Mouse (Mus musculus): ENCODE measurements around the gene Tor1aip1. TPM values are rescaled to one million over a fixed set of nuclear protein-coding genes. Genes with fewer than 3 reads are reported as not detected.
A peak's percentile ranks its signal among the peaks of the same experiment; 100 is the strongest.
"Not testable (repeated sequence)": the region's sequence is repeated elsewhere in the genome, so short reads cannot be mapped to it uniquely, and the experiment has no call there.

The Tor1aip1 gene
- total RNA-seq (2021) = 10 to 100 TPM; 87.5 to 87.7 TPM

DNA sequence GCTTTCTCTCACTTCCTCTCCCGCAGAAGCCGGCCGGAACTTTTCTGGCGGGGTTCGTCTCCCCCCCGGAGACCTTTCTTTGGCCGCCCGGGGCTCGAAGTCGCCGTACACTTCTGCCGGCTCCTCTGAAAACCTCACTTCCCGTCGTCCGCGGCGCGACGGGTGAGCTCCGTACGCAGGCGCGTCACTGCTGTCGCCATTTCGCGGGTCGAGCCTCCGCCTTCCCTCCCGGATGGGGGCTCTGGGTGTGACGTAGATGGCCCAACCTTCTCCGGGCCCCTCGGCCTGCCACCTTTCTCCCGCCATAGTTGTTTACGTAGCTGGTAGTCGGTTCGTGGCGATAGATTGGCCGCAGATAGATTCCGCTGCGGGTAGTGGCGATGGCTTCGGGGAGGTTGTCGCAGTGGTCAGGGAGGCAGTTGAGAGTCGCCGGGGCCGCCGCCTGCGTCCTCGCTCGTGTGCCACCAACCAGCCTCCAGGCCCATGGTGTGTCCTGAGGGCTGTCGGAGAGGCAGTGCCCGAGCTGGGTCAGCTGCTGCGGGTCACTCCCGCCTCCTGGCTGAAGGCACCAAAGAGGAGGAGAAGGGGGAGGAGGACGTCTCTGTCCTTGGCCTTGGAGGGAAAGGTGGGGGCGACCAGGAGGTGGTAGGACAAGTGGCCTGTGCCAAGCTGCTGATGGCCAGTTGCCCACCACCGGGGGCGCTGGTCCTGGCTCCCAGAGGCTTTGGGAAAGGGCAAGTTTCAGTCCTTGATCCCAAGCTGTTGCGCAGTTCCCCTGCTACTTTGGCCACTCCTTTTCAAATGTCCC lies at the start of gene Tor1aip1:
Gene Tor1aip1, minus strand, starts transcription at position 551 of the 808 bp plus-strand sequence.
- DNase-seq = peak; percentile 98
- intact Hi-C loops (cut with DNase I) = loop anchor here (1.0 to 10.0 kb wide), 2 partner anchors 63 to 221 kb away; partner anchors contain the start of genes Cep350 and Qsox1

DNA sequence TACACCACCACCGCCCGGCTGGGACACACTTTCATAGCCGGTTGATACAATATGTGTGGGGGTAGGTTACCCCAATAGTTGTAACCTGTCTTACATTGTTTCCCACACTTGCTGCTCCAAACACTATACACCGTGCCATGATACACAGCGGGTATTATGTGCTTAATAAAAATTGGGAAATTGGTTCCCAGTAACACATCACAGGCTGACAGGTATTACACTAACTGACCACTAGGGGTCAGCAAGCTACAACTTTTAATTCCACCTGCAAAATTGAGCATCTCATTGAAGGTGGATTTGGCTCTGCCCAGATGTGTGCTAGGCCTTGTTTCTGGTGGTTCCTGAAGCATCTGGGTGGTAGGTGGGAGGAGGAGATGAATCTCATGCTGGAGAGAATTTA lies 49.5 kb upstream of the Tor1aip1 start:
- intact Hi-C loops (cut with DNase I) = loop anchor here (1.0 to 5.0 kb wide), 3 partner anchors 143 to 452 kb away; no protein-coding TSS in a partner anchor
- peak; percentile 9 to 35 for DNase-seq

- intact Hi-C loops (cut with DNase I) = loop anchor here (5.0 kb wide), 1 partner anchor 453 kb away; no protein-coding TSS in a partner anchor
- DNase-seq = no peak
Measured at GRCm38 (mm10) chr1:156084603-156085002, 48.3 kb upstream of the Tor1aip1 start.

DNA sequence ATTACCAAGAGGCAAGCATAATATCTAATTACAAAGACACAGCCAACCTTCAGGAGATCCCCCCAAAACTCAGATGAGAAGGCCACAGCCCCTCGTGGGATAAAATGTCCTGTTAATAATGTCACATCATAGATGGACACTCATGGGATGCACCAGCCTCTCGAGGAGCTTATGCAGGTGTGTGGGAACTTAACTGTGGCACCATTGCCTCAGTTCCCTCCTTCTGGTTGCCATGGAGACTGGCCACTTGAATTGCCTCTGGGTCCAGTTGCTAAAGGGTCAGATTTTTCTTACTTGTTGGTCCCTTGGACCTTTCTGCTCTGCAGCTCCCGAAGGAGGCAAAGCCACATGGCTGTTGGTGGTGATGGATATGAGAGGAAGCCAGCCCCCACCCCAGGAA lies 41.4 kb upstream of the Tor1aip1 start:
- intact Hi-C loops (cut with DNase I) = no loop called here
- DNase-seq = no peak

- intact Hi-C loops (cut with DNase I) = no loop called here
- no peak for DNase-seq
Measured at GRCm38 (mm10) chr1:156076474-156076873, 40.2 kb upstream of the Tor1aip1 start.

DNA sequence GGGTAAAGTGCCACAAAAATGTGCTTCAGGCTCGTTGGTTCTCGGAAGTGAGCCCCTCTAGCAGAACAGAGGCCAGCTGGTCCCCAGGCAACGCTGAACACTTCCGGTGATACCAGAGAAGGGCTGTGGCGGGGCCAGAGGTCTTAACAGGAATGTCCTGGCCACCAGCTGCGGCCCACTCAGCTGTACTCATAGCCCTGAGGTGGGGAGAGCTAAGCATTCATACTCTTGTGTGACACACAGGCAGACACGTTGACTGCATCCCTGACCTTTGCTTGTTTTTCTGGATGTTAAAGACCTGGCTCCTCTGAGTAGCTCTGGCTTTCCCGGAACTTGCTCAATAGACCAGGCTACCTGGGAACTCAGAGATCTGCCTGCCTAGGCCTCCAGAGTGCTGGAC lies 38.3 kb upstream of the Tor1aip1 start:
- intact Hi-C loops (cut with DNase I) = no loop called here
- DNase-seq = no peak

DNA sequence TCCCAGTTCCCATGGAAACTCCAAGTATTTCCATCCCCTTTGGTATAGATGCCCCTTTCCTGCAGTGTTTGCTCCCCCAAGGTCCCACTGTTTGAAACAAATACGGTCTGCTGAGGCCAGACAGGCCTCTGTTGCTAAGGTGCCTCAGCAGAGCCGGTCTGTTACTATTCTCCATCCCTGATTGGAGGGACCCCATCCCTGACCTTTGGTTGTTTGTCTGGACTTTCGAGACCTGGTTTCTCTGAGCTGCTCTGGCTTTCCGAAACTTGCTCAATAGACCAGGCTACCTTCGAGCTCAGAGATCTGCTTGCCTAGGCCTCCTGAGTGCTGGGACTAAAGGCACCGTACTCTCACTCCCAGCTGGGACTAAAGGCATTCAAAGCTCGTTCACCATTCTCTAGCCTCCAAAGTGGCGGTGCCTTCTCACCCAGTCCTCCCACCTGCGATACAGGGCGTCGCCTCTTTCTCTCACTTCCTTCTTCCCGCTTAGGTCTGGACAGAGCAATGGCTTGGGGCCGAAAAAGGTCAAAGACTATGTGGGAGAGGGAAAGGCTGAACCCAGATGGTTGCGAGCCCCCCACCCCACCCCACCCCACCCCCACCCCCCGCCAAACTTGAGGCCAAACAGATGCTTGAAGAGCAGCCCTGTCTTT lies 37.0 kb upstream of the Tor1aip1 start:
- intact Hi-C loops (cut with DNase I) = no loop called here
- DNase-seq = no peak

DNA sequence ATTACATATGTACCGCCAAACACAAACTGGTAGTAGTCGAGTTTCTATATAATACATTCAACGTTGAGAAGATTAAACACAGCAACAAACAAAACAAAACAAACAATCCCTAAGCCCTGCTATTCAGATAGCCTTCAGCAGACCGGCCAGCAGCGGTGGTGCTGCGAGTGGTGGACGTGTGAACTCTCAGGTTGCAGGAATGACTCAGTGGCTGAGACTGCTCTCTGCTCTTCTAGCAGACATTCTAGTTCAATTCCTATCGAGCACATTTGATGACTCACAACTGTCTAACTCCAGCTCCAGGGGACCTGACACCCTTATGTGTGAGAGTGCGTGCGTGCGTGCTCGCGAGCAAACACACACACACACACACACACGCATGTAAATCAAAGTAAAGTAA lies 33.8 kb upstream of the Tor1aip1 start:
- intact Hi-C loops (cut with DNase I) = no loop called here
- no peak for DNase-seq

DNA sequence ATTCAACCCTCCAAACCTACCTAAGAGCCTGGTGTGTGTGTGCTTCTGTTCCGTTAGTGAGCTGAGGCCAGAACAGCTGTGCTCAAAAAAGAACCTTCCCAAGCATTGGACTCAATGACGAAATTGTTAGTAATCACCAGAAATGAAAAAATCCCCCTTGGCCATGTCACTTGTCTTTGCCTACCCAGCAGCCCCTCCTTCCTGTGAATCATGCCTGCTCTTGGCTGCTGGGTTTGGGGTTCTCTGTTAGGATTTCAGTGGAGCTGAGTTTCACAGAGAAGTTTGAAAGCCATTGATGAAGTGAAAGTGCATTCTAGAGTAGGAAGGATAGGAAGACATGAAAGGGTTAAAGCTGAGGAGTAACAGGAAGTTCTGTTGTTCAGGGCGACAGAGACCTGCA lies 29.9 kb upstream of the Tor1aip1 start:
- intact Hi-C loops (cut with DNase I) = no loop called here
- DNase-seq = no peak

- intact Hi-C loops (cut with DNase I) = no loop called here
- DNase-seq = no peak
Measured at GRCm38 (mm10) chr1:156062193-156062592, 25.9 kb upstream of the Tor1aip1 start.

- intact Hi-C loops (cut with DNase I) = no loop called here
- DNase-seq = no peak
Measured at GRCm38 (mm10) chr1:156058207-156058606, 21.9 kb upstream of the Tor1aip1 start.

DNA sequence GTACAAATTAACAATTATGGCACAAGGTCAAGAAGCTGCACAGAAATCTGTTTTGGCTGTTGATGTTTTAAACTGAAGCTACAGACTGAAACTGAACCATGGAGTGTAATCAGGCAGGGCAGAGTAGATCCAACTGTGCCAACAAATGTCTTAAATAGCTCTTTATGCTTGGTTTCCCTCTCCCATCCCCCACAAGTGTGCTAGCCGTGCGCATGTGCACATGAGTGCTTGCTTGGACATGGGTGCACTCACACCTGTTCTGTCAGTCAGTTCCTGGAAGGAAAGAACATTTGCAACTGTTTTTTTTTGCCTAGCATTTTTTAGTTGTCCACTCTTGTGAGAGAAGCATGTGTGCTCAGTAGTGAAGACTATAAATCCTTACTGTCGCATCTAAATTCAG lies 10.4 kb upstream of the Tor1aip1 start:
- no peak for DNase-seq
- intact Hi-C loops (cut with DNase I) = no loop called here

- intact Hi-C loops (cut with DNase I) = no loop called here
- DNase-seq = no peak
Measured at GRCm38 (mm10) chr1:156044211-156044611, 7.9 kb upstream of the Tor1aip1 start.

- intact Hi-C loops (cut with DNase I) = no loop called here
- DNase-seq = peak; percentile 32 to 47
Measured at GRCm38 (mm10) chr1:156043027-156043426, 6.7 kb upstream of the Tor1aip1 start.

GRCm38 (mm10) chr1:156042481-156042880 lies 6.2 kb upstream of the Tor1aip1 start:
- no peak for DNase-seq
- intact Hi-C loops (cut with DNase I) = no loop called here

DNA sequence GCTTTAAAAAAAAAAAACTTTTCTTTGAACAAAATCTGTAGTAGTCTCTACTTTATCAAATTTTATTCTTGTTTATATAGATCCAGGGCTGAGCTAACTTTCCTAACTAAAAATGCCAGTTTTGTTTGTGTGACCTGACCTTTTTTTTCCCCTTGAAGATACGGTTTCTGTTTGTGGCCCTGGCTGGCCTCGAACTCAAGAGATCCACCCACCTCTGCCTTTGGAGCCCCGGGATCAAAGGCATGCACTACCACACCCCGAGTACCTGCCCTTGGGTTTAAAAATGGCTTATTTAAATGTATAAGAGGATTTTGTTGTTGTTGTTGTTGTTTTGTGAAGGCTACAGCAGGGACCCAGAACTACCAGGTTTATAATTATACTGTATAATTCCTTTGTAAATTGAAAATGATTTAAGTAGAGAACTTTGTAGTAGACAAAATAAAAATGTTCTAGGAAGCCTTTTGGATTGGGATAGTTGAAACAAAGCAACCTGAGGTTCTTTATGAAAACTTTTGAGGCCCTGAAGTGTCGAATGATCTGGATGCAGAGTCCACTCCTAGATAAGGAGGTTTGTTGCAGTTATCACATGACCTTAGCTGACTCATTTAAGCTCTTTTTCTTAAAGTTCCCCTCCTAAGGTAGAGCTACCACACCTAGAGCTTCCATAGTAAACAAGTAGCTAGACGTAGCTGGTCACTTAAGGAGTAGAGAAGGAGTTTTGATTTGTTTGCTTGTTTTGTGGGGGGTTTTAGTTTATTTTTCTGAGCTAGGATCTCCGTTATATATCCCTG lies 5.4 kb upstream of the Tor1aip1 start:
- intact Hi-C loops (cut with DNase I) = no loop called here
- no peak for DNase-seq

GRCm38 (mm10) chr1:156040731-156041401 lies 4.6 kb upstream of the Tor1aip1 start:
- intact Hi-C loops (cut with DNase I) = no loop called here
- peak; percentile 91 to 92 for DNase-seq

DNA sequence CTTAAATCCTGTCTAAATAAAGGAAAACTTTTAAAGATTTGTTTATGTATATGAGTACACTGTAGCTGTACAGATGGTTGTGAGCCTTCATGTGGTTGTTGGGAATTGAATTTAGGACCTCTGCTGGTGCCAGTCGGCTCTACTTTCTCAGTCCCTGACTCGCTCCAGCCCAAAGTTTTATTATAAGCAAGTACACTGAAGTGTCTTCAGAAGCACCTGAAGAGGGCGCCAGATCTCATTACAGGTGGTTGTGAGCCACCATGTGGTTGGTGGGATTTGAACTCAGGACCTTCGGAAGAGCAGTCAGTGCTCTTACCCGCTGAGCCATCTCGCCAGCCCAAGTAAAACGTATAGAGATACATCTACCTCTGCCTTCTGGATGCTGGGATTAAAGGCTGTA lies 3.7 kb upstream of the Tor1aip1 start:
- intact Hi-C loops (cut with DNase I) = loop anchor here (10.0 kb wide), 1 partner anchor 225 kb away; the partner anchor contains the start of gene Qsox1

DNA sequence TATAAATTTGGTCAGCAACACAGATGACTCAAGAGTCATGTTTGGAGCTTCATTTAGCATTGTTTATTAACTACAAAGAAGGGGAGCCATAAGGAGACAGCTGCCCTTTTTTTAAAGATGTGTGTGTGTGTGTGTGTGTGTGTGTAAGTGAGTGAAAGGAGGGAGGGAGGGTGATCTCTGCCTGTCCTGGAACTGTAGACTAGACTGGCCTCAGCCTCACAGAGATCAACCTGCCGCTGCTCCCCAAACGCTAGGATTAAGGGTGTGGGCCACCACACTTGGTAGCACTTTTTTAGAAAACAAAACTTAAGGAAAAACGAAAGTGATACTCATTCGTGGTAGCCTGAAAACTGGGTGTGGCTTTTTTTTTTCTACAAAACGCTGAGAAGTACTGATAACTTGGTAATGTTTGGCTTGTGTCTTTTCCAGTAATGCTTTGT lies 884 bp upstream of the Tor1aip1 start:
- DNase-seq = peak; percentile 64 to 66
- intact Hi-C loops (cut with DNase I) = loop anchor here (10.0 kb wide), 1 partner anchor 222 kb away; the partner anchor contains the start of gene Qsox1

More for the DNA sequence above, 3.7 kb upstream of the Tor1aip1 start:
- DNase-seq = not testable (repeated sequence)

Data from heart, postnatal 36 days (tissue).